Mouse (Mus musculus): ENCODE results near the gene Specc1l. TPM values are rescaled to one million over a fixed set of nuclear protein-coding genes. Genes with fewer than 3 reads are reported as not detected.

The Specc1l gene
- 23.1 and 23.6 TPM in 2 replicates for polyA plus RNA-seq (2012; rRNA removed)

GRCm38 (mm10) chr10:75211807-75212645, at the start of gene Specc1l:
Gene Specc1l, plus strand, starts transcription at chr10:75212073.
- TF ChIP-seq CTCF (IDR thresholded peaks at IDR 0.05; ENCODE audit: extremely low read depth, insufficient read depth, low read length) (no peak), POLR2A (IDR thresholded peaks at IDR 0.05; ENCODE audit: extremely low read depth, insufficient read depth, low read length) (peak; percentile 98)
- peak within 1 kb of the TSS; percentile 97 for H3K4me3 ChIP-seq (ENCODE audit: insufficient read depth, low read length)
- H3K4me1 ChIP-seq (ENCODE audit: control insufficient read depth, insufficient read depth, low read length) = no peaks in the 10 kb centered on the region; the same call in 1 of the 2 replicates
- peak within 1 kb of the TSS; percentile 93 for H3K27ac ChIP-seq (ENCODE audit: insufficient read depth, low read length)

GRCm38 (mm10) chr10:75165825-75166481, 45.9 kb upstream of the Specc1l start:
- Histone ChIP-seq H3K27ac (ENCODE audit: insufficient read depth, low read length) (no peak overlapping the region), H3K4me3 (ENCODE audit: insufficient read depth, low read length) (no peak overlapping the region), H3K4me1 (ENCODE audit: control insufficient read depth, insufficient read depth, low read length) (peaks cover 7% of the 10 kb centered on the region)
- no peak for TF ChIP-seq POLR2A (IDR thresholded peaks at IDR 0.05; ENCODE audit: extremely low read depth, insufficient read depth, low read length)
- no peak for TF ChIP-seq CTCF (IDR thresholded peaks at IDR 0.05; ENCODE audit: extremely low read depth, insufficient read depth, low read length)

GRCm38 (mm10) chr10:75166601-75167000, 45.3 kb upstream of the Specc1l start:
- H3K4me3 ChIP-seq (ENCODE audit: insufficient read depth, low read length) = no peak overlapping the region
- peaks cover 7% of the 10 kb centered on the region for H3K4me1 ChIP-seq (ENCODE audit: control insufficient read depth, insufficient read depth, low read length)
- TF ChIP-seq POLR2A (IDR thresholded peaks at IDR 0.05; ENCODE audit: extremely low read depth, insufficient read depth, low read length) (no peak), CTCF (IDR thresholded peaks at IDR 0.05; ENCODE audit: extremely low read depth, insufficient read depth, low read length) (no peak)
- no peak overlapping the region for H3K27ac ChIP-seq (ENCODE audit: insufficient read depth, low read length)

GRCm38 (mm10) chr10:75170207-75170850, 41.5 kb upstream of the Specc1l start:
- no peak overlapping the region for H3K4me3 ChIP-seq (ENCODE audit: insufficient read depth, low read length)
- H3K4me1 ChIP-seq (ENCODE audit: control insufficient read depth, insufficient read depth, low read length) = peaks cover 7% of the 10 kb centered on the region
- no peak overlapping the region for H3K27ac ChIP-seq (ENCODE audit: insufficient read depth, low read length)
- TF ChIP-seq CTCF (IDR thresholded peaks at IDR 0.05; ENCODE audit: extremely low read depth, insufficient read depth, low read length) (no peak), POLR2A (IDR thresholded peaks at IDR 0.05; ENCODE audit: extremely low read depth, insufficient read depth, low read length) (no peak)

- Histone ChIP-seq H3K4me1 (ENCODE audit: control insufficient read depth, insufficient read depth, low read length) (peaks cover 7% of the 10 kb centered on the region), H3K27ac (ENCODE audit: insufficient read depth, low read length) (no peak overlapping the region), H3K4me3 (ENCODE audit: insufficient read depth, low read length) (no peak overlapping the region)
- TF ChIP-seq CTCF (IDR thresholded peaks at IDR 0.05; ENCODE audit: extremely low read depth, insufficient read depth, low read length) (no peak), POLR2A (IDR thresholded peaks at IDR 0.05; ENCODE audit: extremely low read depth, insufficient read depth, low read length) (no peak)
Observed at GRCm38 (mm10) chr10:75173056-75173455, 38.8 kb upstream of the Specc1l start.

GRCm38 (mm10) chr10:75173712-75174111, 38.2 kb upstream of the Specc1l start:
- Histone ChIP-seq H3K4me1 (ENCODE audit: control insufficient read depth, insufficient read depth, low read length) (peaks cover 7% of the 10 kb centered on the region), H3K27ac (ENCODE audit: insufficient read depth, low read length) (peak overlapping the region; percentile 37; the same call in 1 of the 2 replicates), H3K4me3 (ENCODE audit: insufficient read depth, low read length) (no peak overlapping the region)
- TF ChIP-seq CTCF (IDR thresholded peaks at IDR 0.05; ENCODE audit: extremely low read depth, insufficient read depth, low read length) (no peak), POLR2A (IDR thresholded peaks at IDR 0.05; ENCODE audit: extremely low read depth, insufficient read depth, low read length) (no peak)

GRCm38 (mm10) chr10:75176494-75176893, 35.4 kb upstream of the Specc1l start:
- H3K4me3 ChIP-seq (ENCODE audit: insufficient read depth, low read length) = no peak overlapping the region
- H3K4me1 ChIP-seq (ENCODE audit: control insufficient read depth, insufficient read depth, low read length) = no peaks in the 10 kb centered on the region
- no peak overlapping the region for H3K27ac ChIP-seq (ENCODE audit: insufficient read depth, low read length)
- TF ChIP-seq POLR2A (IDR thresholded peaks at IDR 0.05; ENCODE audit: extremely low read depth, insufficient read depth, low read length) (no peak), CTCF (IDR thresholded peaks at IDR 0.05; ENCODE audit: extremely low read depth, insufficient read depth, low read length) (no peak)

GRCm38 (mm10) chr10:75178911-75179310, 33.0 kb upstream of the Specc1l start:
- Histone ChIP-seq H3K4me3 (ENCODE audit: insufficient read depth, low read length) (no peak overlapping the region), H3K27ac (ENCODE audit: insufficient read depth, low read length) (no peak overlapping the region), H3K4me1 (ENCODE audit: control insufficient read depth, insufficient read depth, low read length) (no peaks in the 10 kb centered on the region)
- no peak for TF ChIP-seq POLR2A (IDR thresholded peaks at IDR 0.05; ENCODE audit: extremely low read depth, insufficient read depth, low read length)
- no peak for TF ChIP-seq CTCF (IDR thresholded peaks at IDR 0.05; ENCODE audit: extremely low read depth, insufficient read depth, low read length)

- TF ChIP-seq POLR2A (IDR thresholded peaks at IDR 0.05; ENCODE audit: extremely low read depth, insufficient read depth, low read length) (no peak), CTCF (IDR thresholded peaks at IDR 0.05; ENCODE audit: extremely low read depth, insufficient read depth, low read length) (peak; percentile 81)
- H3K4me1 ChIP-seq (ENCODE audit: control insufficient read depth, insufficient read depth, low read length) = no peaks in the 10 kb centered on the region
- H3K27ac ChIP-seq (ENCODE audit: insufficient read depth, low read length) = no peak overlapping the region
Observed at GRCm38 (mm10) chr10:75182151-75182774, 29.6 kb upstream of the Specc1l start.

More at GRCm38 (mm10) chr10:75182151-75182774, 29.6 kb upstream of the Specc1l start:
- no peak overlapping the region for H3K4me3 ChIP-seq (ENCODE audit: insufficient read depth, low read length)

All from cortical plate, adult 2 months (tissue).